Mouse (Mus musculus): Measurements from ENCODE around the gene Atp2a3. TPM values are rescaled to one million over a fixed set of nuclear protein-coding genes. Genes with fewer than 3 reads are reported as not detected.

The Atp2a3 gene
- polyA plus RNA-seq, 1 experiment, result 1.4 TPM

- no peak for TF ChIP-seq POLR2A (IDR thresholded peaks at IDR 0.05; ENCODE audit: borderline replicate concordance, extremely low read depth, insufficient read depth, insufficient read length, poor library complexity, severe bottlenecking)
- TF ChIP-seq CTCF (IDR thresholded peaks at IDR 0.05; ENCODE audit: borderline replicate concordance, extremely low read depth, insufficient read depth, insufficient read length), result no peak
- no peak for DNase-seq (ENCODE audit: low read depth)
Observed at GRCm38 (mm10) chr11:72987807-72988206, 26.8 kb downstream of the Atp2a3 start.

- TF ChIP-seq POLR2A (IDR thresholded peaks at IDR 0.05; ENCODE audit: borderline replicate concordance, extremely low read depth, insufficient read depth, insufficient read length, poor library complexity, severe bottlenecking), result no peak
- no peak for TF ChIP-seq CTCF (IDR thresholded peaks at IDR 0.05; ENCODE audit: borderline replicate concordance, extremely low read depth, insufficient read depth, insufficient read length)
- no peak for DNase-seq (ENCODE audit: low read depth)
Observed at GRCm38 (mm10) chr11:72989044-72989443, 28.1 kb downstream of the Atp2a3 start.

- TF ChIP-seq POLR2A (IDR thresholded peaks at IDR 0.05; ENCODE audit: borderline replicate concordance, extremely low read depth, insufficient read depth, insufficient read length, poor library complexity, severe bottlenecking), result no peak
- no peak for TF ChIP-seq CTCF (IDR thresholded peaks at IDR 0.05; ENCODE audit: borderline replicate concordance, extremely low read depth, insufficient read depth, insufficient read length)
- DNase-seq (ENCODE audit: low read depth), result no peak
Observed at GRCm38 (mm10) chr11:72990688-72991087, 29.7 kb downstream of the Atp2a3 start.

- TF ChIP-seq CTCF (IDR thresholded peaks at IDR 0.05; ENCODE audit: borderline replicate concordance, extremely low read depth, insufficient read depth, insufficient read length), result no peak
- TF ChIP-seq POLR2A (IDR thresholded peaks at IDR 0.05; ENCODE audit: borderline replicate concordance, extremely low read depth, insufficient read depth, insufficient read length, poor library complexity, severe bottlenecking), result no peak
- DNase-seq (ENCODE audit: low read depth), result no peak
Observed at GRCm38 (mm10) chr11:72991961-72992360, 31.0 kb downstream of the Atp2a3 start.

GRCm38 (mm10) chr11:72996346-72996745, 35.4 kb downstream of the Atp2a3 start:
- no peak for DNase-seq (ENCODE audit: low read depth)

GRCm38 (mm10) chr11:72996781-72997180, 35.8 kb downstream of the Atp2a3 start:
- TF ChIP-seq POLR2A (IDR thresholded peaks at IDR 0.05; ENCODE audit: borderline replicate concordance, extremely low read depth, insufficient read depth, insufficient read length, poor library complexity, severe bottlenecking), result no peak
- no peak for TF ChIP-seq CTCF (IDR thresholded peaks at IDR 0.05; ENCODE audit: borderline replicate concordance, extremely low read depth, insufficient read depth, insufficient read length)
- DNase-seq (ENCODE audit: low read depth), result no peak

More at GRCm38 (mm10) chr11:72996346-72996745, 35.4 kb downstream of the Atp2a3 start:
- TF ChIP-seq POLR2A (IDR thresholded peaks at IDR 0.05; ENCODE audit: borderline replicate concordance, extremely low read depth, insufficient read depth, insufficient read length, poor library complexity, severe bottlenecking) (no peak), CTCF (IDR thresholded peaks at IDR 0.05; ENCODE audit: borderline replicate concordance, extremely low read depth, insufficient read depth, insufficient read length) (no peak)

- no peak for TF ChIP-seq POLR2A (IDR thresholded peaks at IDR 0.05; ENCODE audit: borderline replicate concordance, extremely low read depth, insufficient read depth, insufficient read length, poor library complexity, severe bottlenecking)
- no peak for TF ChIP-seq CTCF (IDR thresholded peaks at IDR 0.05; ENCODE audit: borderline replicate concordance, extremely low read depth, insufficient read depth, insufficient read length)
- DNase-seq (ENCODE audit: low read depth), result no peak
Observed at GRCm38 (mm10) chr11:72997529-72998326, 36.8 kb downstream of the Atp2a3 start.

GRCm38 (mm10) chr11:72998771-72999170, 37.8 kb downstream of the Atp2a3 start, which contains the start of gene P2rx1:
Gene P2rx1 (plus strand): TSS chr11:72999103.
- TF ChIP-seq POLR2A (IDR thresholded peaks at IDR 0.05; ENCODE audit: borderline replicate concordance, extremely low read depth, insufficient read depth, insufficient read length, poor library complexity, severe bottlenecking) (no peak), CTCF (IDR thresholded peaks at IDR 0.05; ENCODE audit: borderline replicate concordance, extremely low read depth, insufficient read depth, insufficient read length) (no peak)
- DNase-seq (ENCODE audit: low read depth), result no peak

GRCm38 (mm10) chr11:73001029-73001428, 40.1 kb downstream of the Atp2a3 start:
- DNase-seq (ENCODE audit: low read depth), result peak; percentile 62
- TF ChIP-seq POLR2A (IDR thresholded peaks at IDR 0.05; ENCODE audit: borderline replicate concordance, extremely low read depth, insufficient read depth, insufficient read length, poor library complexity, severe bottlenecking) (no peak), CTCF (IDR thresholded peaks at IDR 0.05; ENCODE audit: borderline replicate concordance, extremely low read depth, insufficient read depth, insufficient read length) (peak; percentile 82)

GRCm38 (mm10) chr11:73006377-73006776, 45.4 kb downstream of the Atp2a3 start:
- DNase-seq (ENCODE audit: low read depth), result peak; percentile 81
- TF ChIP-seq CTCF (IDR thresholded peaks at IDR 0.05; ENCODE audit: borderline replicate concordance, extremely low read depth, insufficient read depth, insufficient read length) (peak; percentile 73; the same call in 1 of the 2 replicates), POLR2A (IDR thresholded peaks at IDR 0.05; ENCODE audit: borderline replicate concordance, extremely low read depth, insufficient read depth, insufficient read length, poor library complexity, severe bottlenecking) (no peak)

GRCm38 (mm10) chr11:73007113-73007512, 46.1 kb downstream of the Atp2a3 start:
- peak; percentile 62 for DNase-seq (ENCODE audit: low read depth)
- TF ChIP-seq POLR2A (IDR thresholded peaks at IDR 0.05; ENCODE audit: borderline replicate concordance, extremely low read depth, insufficient read depth, insufficient read length, poor library complexity, severe bottlenecking), result no peak
- TF ChIP-seq CTCF (IDR thresholded peaks at IDR 0.05; ENCODE audit: borderline replicate concordance, extremely low read depth, insufficient read depth, insufficient read length), result no peak
